ENCODE assay signal across 14 mouse cellular contexts in the genomic region with DNA sequence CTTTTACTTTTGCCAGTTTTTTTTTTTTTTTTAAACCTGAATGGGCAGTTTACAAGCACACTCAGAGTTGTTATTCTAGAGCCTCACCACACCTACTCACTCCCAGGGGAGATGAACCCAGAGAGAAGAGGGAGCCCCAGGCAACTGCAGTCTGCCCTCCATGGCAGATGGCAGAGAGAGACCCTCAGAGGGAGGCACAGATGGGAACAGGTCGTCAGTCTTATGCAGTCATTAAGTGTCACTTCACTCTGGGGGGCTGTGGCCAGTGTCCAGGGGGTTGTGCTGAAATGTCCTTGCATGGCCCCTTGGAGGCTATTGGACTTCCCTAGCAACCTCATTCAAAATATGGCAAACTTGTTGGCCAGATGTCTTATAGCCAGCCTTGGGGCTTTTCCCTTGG.
A peak's percentile ranks its signal among the peaks of the same experiment; 100 is the strongest.
DNase-seq lines count a peak whose midpoint lies in the region; ATAC-seq and TF ChIP-seq lines count a peak whose summit lies in the region.
"Had no signal": no experiment of that assay in that cellular context is flagged by ENCODE, and none has a peak within 500 bp of the region (broad histone marks: within the 10 kb centered on the region; RNA-seq: fewer than 3 reads in every experiment).

No protein-coding gene starts in this region.

- H3K4me2 ChIP-seq in hindbrain, embryonic 13.5 days, result no peak overlapping the region
- H3K4me2 ChIP-seq in midbrain, embryonic 14.5 days (ENCODE audit: low read length), result no peak overlapping the region
- H3K4me2 ChIP-seq: limb, embryonic 15.5 days had no signal

- peak; percentile 70 for ATAC-seq in hindbrain, embryonic 13.5 days (ENCODE audit: low FRiP score)
- peak; percentile 57; the same call in 1 of the 2 replicates for ATAC-seq in midbrain, embryonic 14.5 days (ENCODE audit: low FRiP score, low TSS enrichment)

- WGBS in hindbrain, embryonic 13.5 days, result 3% methylated on average over 1 of the region's 1 CpGs
- 23% methylated on average over 1 of the region's 1 CpGs for WGBS in midbrain, embryonic 14.5 days

- H3K9ac ChIP-seq in hindbrain, embryonic 13.5 days, result no peak overlapping the region
- no peak overlapping the region for H3K9ac ChIP-seq in midbrain, embryonic 14.5 days (replicated peaks; ENCODE audit: low read length)
- H3K9ac ChIP-seq: limb, embryonic 15.5 days had no signal

- no peaks in the 10 kb centered on the region for H3K9me3 ChIP-seq in hindbrain, embryonic 13.5 days
- no peaks in the 10 kb centered on the region for H3K9me3 ChIP-seq in midbrain, embryonic 14.5 days (ENCODE audit: control insufficient read depth, low read length)
- H3K9me3 ChIP-seq: limb, embryonic 15.5 days had no signal

- H3K4me1 ChIP-seq in hindbrain, embryonic 13.5 days (replicated peaks), result peaks cover 19% of the 10 kb centered on the region
- peaks cover 16% of the 10 kb centered on the region; the same call in 1 of the 2 replicates for H3K4me1 ChIP-seq in midbrain, embryonic 14.5 days (ENCODE audit: control insufficient read depth, insufficient read depth, low read length)
- H3K4me1 ChIP-seq: limb, embryonic 15.5 days had no signal

- no peaks in the 10 kb centered on the region for H3K36me3 ChIP-seq in hindbrain, embryonic 13.5 days
- no peaks in the 10 kb centered on the region for H3K36me3 ChIP-seq in midbrain, embryonic 14.5 days (ENCODE audit: control insufficient read depth, insufficient read depth, low read length)
- H3K36me3 ChIP-seq: limb, embryonic 15.5 days had no signal

- no peak for TF ChIP-seq CTCF in brain, embryonic 14.5 days (IDR thresholded peaks at IDR 0.05; ENCODE audit: borderline replicate concordance, extremely low read depth, insufficient read depth, insufficient read length)

- peak; percentile 13 for DNase-seq in embryo, embryonic 10.5 days (ENCODE audit: low spot score)
- no peak for DNase-seq in embryo, embryonic 9.5 days (ENCODE audit: extremely low spot score)
- DNase-seq in brain, embryonic 14.5 days (ENCODE audit: low read depth), result peak; percentile 69
- DNase-seq in midbrain, embryonic 14.5 days, result no peak
- DNase-seq in layer of hippocampus, postnatal 10 days (ENCODE audit: low spot score in 2 of 2), result no peak
- DNase-seq in cerebellum, postnatal 36 days, result no peak
- DNase-seq in layer of hippocampus, adult 11-12 months (ENCODE audit: low spot score), result no peak
- DNase-seq: heart, postnatal 36 days; lung, adult 18-20 months; lung, postnatal 4 days had no signal

- H3K27ac ChIP-seq in hindbrain, embryonic 13.5 days, result peak overlapping the region; percentile 68
- no peak overlapping the region for H3K27ac ChIP-seq in midbrain, embryonic 14.5 days (replicated peaks; ENCODE audit: low read depth, low read length)
- H3K27ac ChIP-seq: gastrocnemius, adult 2 months; left cerebral cortex, adult 2 months; limb, embryonic 15.5 days had no signal

- peaks cover 22% of the 10 kb centered on the region for H3K27me3 ChIP-seq in hindbrain, embryonic 13.5 days
- peaks cover 8% of the 10 kb centered on the region for H3K27me3 ChIP-seq in midbrain, embryonic 14.5 days (ENCODE audit: control insufficient read depth, insufficient read depth, low read length)
- H3K27me3 ChIP-seq: limb, embryonic 15.5 days had no signal

- no peak overlapping the region for H3K4me3 ChIP-seq in hindbrain, embryonic 13.5 days
- H3K4me3 ChIP-seq in midbrain, embryonic 14.5 days (replicated peaks; ENCODE audit: low read depth, low read length), result no peak overlapping the region
- H3K4me3 ChIP-seq: gastrocnemius, adult 2 months; left cerebral cortex, adult 2 months; limb, embryonic 15.5 days had no signal

- TF ChIP-seq POLR2A in brain, embryonic 14.5 days (IDR thresholded peaks at IDR 0.05; ENCODE audit: borderline replicate concordance, extremely low read depth, insufficient read depth, insufficient read length, poor library complexity, severe bottlenecking), result no peak

Comparison
In these comparisons a context has a peak if more than half of its experiments do, and no peak if none do; other contexts are left out.
1. DNase-seq: peak in embryo, embryonic 10.5 days (single experiment) and brain, embryonic 14.5 days (single experiment); none in embryo, embryonic 9.5 days (single experiment), midbrain, embryonic 14.5 days (single experiment), layer of hippocampus, postnatal 10 days (0 of 2), cerebellum, postnatal 36 days (0 of 2) and layer of hippocampus, adult 11-12 months (single experiment).